Mouse (Mus musculus) stomach, embryonic 16.5 days (tissue): Measurements from ENCODE around the gene Sorbs2. TPM values are rescaled to one million over a fixed set of nuclear protein-coding genes. Genes with fewer than 3 reads are reported as not detected.
"Not testable (repeated sequence)": the region's sequence is repeated elsewhere in the genome, so short reads cannot be mapped to it uniquely, and the experiment has no call there.

Source experiments
- ATAC-seq: fragments of 200-750 bp; cut with Nextera tagmentation; 2 replicates; pipeline ENCODE4 v1.8.0; 2017; ENCODE audit warnings: moderate number of reproducible peaks, moderate TSS enrichment; ENCODE audit not compliant: insufficient read depth, low FRiP score
- H3K27ac ChIP-seq: fragments of 300-500 bp; sonication (generic); 2 replicates; pipeline ENCODE4 v1.5.1; 2014; ENCODE audit warnings: low read length
- H3K27me3 ChIP-seq: fragments of 300-500 bp; sonication (generic); 2 replicates; pipeline ENCODE4 v1.6.1; 2014; ENCODE audit warnings: low read length, control low read depth, mixed read lengths; ENCODE audit not compliant: control insufficient read depth, insufficient read depth
- H3K36me3 ChIP-seq: fragments of 300-500 bp; sonication (generic); 2 replicates; pipeline ENCODE4 v1.6.1; 2014; ENCODE audit warnings: low read length; ENCODE audit not compliant: control insufficient read depth, insufficient read depth
- H3K4me1 ChIP-seq: fragments of 300-500 bp; sonication (generic); 2 replicates; pipeline ENCODE4 v1.6.1; 2014; ENCODE audit warnings: low read length, control low read depth, mixed read lengths; ENCODE audit not compliant: control insufficient read depth, insufficient read depth
- H3K4me2 ChIP-seq: fragments of 300-500 bp; sonication (generic); 2 replicates; pipeline ENCODE4 v1.6.1; 2014; ENCODE audit warnings: low read depth, low read length, mixed read lengths
- H3K4me3 ChIP-seq: fragments of 300-500 bp; sonication (generic); replicated peaks from 2 replicates; pipeline ENCODE4 v1.5.1; 2014; ENCODE audit warnings: mild to moderate bottlenecking, low read length
- H3K9ac ChIP-seq: fragments of 300-500 bp; sonication (generic); 2 replicates; pipeline ENCODE4 v1.6.1; 2014; ENCODE audit warnings: low read length
- H3K9me3 ChIP-seq: fragments of 300-500 bp; sonication (generic); replicated peaks from 2 replicates; pipeline ENCODE4 v1.6.1; 2016; ENCODE audit warnings: low read length, control low read depth; ENCODE audit not compliant: control insufficient read depth
- WGBS: fragments of 180-500 bp; shearing (Covaris S2); extraction: QIAGEN DNeasy Blood & Tissue Kit; methylation state at CpG from one replicate; pipeline ENCODE4 v1.1.7; 2014; 5-methylcytosine and 5-hydroxymethylcytosine counted together
- polyA plus RNA-seq: library from polyadenylated mRNA; unstranded; fragments of >200 nt; fragmentation: Nextera tagmentation; extraction: Ambion mirVana; gene quantifications from 2 replicates; pipeline ENCODE4 v1.2.1, GENCODE M21; 2015

The Sorbs2 gene
- polyA plus RNA-seq, 1 experiment from 2014 or later: 28.3 TPM

DNA sequence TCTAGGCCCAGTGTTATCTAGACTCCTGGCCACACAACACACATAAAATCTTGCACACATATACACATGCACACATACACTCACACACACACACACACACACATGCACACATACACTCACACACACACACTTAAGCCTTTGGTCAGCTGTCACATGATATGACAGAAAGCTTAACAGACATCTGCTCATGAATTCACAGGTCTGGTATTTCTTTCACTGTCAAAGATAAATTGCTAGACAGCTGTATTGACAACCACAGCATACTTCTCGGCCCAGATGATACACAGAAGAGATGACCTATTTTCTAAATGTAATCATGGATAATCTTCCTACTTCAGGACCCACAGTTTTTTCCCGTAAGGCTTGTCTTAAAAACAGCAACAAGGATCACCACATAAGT, 326.3 kb downstream of the Sorbs2 start:
- no peaks in the 10 kb centered on the region for H3K9me3 ChIP-seq
- H3K9ac ChIP-seq: no peak overlapping the region
- no peaks in the 10 kb centered on the region for H3K27me3 ChIP-seq
- H3K4me3 ChIP-seq: no peak overlapping the region
- H3K4me2 ChIP-seq: no peak overlapping the region
- WGBS: 53% methylated on average over 2 of the region's 2 CpGs
- no peaks in the 10 kb centered on the region for H3K4me1 ChIP-seq
- no peak overlapping the region for H3K27ac ChIP-seq
- H3K36me3 ChIP-seq: no peaks in the 10 kb centered on the region
- ATAC-seq: no peak

- ATAC-seq: no peak
- Histone ChIP-seq H3K4me1 (peaks cover 15% of the 10 kb centered on the region), H3K4me2 (no peak overlapping the region), H3K27me3 (no peaks in the 10 kb centered on the region), H3K9me3 (no peaks in the 10 kb centered on the region), H3K36me3 (no peaks in the 10 kb centered on the region), H3K27ac (no peak overlapping the region), H3K4me3 (no peak overlapping the region), H3K9ac (no peak overlapping the region)
- 84% methylated on average over 5 of the region's 5 CpGs for WGBS
Measured at GRCm38 (mm10) chr8:45843306-45843705, 335.7 kb downstream of the Sorbs2 start.

- Histone ChIP-seq H3K4me1 (peaks cover 15% of the 10 kb centered on the region), H3K9ac (no peak overlapping the region), H3K36me3 (no peaks in the 10 kb centered on the region), H3K9me3 (no peaks in the 10 kb centered on the region), H3K27ac (peak overlapping the region; percentile 81), H3K4me2 (no peak overlapping the region), H3K4me3 (no peak overlapping the region), H3K27me3 (no peaks in the 10 kb centered on the region)
- peak; percentile 86 for ATAC-seq
- WGBS: 54% methylated on average over 6 of the region's 6 CpGs
Measured at GRCm38 (mm10) chr8:45844097-45844885, 336.7 kb downstream of the Sorbs2 start.

DNA sequence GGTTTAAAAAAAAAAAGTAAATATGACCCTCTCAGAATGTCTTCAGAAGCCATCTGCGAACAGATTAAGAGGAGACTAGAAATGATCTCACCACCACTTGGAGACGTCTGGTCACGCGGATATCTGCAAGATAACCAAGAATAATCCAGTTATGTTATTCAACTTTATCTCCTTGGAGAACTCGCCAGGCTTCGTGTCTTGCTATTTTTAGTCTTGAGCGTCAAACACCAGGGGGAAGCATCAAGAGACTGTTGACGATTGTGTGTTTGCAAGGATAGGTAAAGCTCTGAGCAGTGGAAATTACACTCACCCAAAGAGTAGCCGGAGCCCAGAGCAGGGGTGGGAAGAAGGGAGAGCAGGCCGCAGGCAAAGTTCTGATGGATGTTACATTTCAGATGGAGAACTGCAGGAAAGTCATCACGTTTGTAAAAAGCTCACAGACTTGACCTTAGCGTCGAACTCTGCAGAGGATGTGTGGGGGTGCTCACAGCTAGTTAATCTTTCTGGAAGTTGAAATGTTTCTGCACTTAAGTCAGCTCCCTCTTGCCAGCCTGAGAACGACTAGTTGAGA, 337.4 kb downstream of the Sorbs2 start:
- peak; percentile 54; the same call in 1 of the 2 replicates for ATAC-seq
- Histone ChIP-seq H3K4me1 (peaks cover 10% of the 10 kb centered on the region), H3K4me3 (no peak overlapping the region), H3K27me3 (no peaks in the 10 kb centered on the region), H3K9me3 (no peaks in the 10 kb centered on the region), H3K9ac (no peak overlapping the region; the same call in 1 of the 2 replicates), H3K27ac (peak overlapping the region; percentile 81), H3K36me3 (no peaks in the 10 kb centered on the region), H3K4me2 (no peak overlapping the region)
- 34% methylated on average over 14 of the region's 14 CpGs for WGBS

DNA sequence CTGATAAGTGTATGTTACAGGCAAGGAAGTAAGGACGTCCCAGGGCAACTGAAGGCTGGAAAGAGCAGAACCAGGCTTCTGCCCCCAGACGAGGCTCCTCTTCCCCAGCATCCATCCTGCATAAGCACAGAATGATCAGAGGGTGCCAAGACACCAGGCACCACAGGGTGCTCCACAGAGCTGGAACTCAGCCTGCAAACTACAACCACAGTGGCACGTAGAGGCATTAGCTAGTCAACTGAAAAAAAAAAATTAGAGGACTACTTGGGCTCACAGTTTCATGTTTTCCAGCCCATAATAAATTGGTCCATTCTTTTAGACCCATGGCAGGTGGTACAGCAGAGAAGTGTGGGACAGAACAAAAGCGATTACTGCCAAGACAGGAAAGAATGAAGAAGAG, 338.3 kb downstream of the Sorbs2 start:
- peaks cover 10% of the 10 kb centered on the region for H3K4me1 ChIP-seq
- H3K4me3 ChIP-seq: no peak overlapping the region
- peak overlapping the region; percentile 81 for H3K27ac ChIP-seq
- WGBS: 79% methylated on average over 4 of the region's 4 CpGs
- no peak for ATAC-seq
- H3K36me3 ChIP-seq: no peaks in the 10 kb centered on the region
- H3K4me2 ChIP-seq: no peak overlapping the region
- no peaks in the 10 kb centered on the region for H3K27me3 ChIP-seq
- no peaks in the 10 kb centered on the region for H3K9me3 ChIP-seq
- no peak overlapping the region for H3K9ac ChIP-seq

DNA sequence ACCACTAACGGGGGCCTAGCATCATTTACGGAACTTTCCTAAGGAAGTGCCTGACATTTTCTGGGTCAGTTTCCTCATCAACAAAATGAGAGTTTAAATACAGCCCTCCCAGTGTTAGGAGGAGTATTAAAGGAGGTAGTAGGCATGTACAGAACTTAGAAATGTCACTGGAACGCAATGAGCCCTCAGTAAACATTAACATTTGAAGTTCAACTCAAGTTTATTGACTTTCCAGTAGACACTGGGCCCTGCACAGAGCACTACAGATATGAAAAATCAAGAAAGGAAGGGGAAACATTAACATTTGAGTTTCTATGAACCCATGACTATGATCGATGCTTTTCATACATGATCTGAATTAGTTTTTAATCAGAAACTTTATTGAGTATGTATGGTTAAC, 347.5 kb downstream of the Sorbs2 start:
- H3K36me3 ChIP-seq: no peaks in the 10 kb centered on the region
- H3K27ac ChIP-seq: no peak overlapping the region; the same call in 1 of the 2 replicates
- H3K27me3 ChIP-seq: no peaks in the 10 kb centered on the region
- 0 out of 2 replicates have a peak, but pooled peaks have one; percentile 39 for ATAC-seq
- 65% methylated on average over 4 of the region's 4 CpGs for whole genome bisulfite sequencing
- H3K9me3 ChIP-seq: no peaks in the 10 kb centered on the region
- no peak overlapping the region for H3K9ac ChIP-seq
- no peak overlapping the region for H3K4me2 ChIP-seq
- peaks cover 15% of the 10 kb centered on the region for H3K4me1 ChIP-seq
- no peak overlapping the region for H3K4me3 ChIP-seq

DNA sequence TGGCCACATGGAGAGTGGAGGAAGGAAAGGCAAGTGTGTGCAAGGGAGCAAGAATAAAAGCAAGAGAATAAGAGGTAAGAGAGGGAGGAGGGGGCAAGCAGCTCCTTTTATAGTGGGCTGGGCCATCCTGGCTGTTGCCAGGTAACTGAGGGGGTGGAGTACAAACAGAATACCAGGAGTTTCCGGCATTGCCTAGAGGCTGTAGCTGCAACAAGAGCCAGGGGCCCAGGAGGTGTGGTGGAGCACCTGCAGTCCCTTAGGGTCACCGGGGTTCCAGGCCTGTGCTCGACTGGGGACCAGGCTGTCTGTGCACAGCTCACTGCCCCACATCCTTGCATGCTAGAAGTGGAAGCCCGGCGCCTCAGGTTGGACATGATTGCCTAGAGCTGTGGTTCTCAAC, 350.1 kb downstream of the Sorbs2 start:
- H3K4me2 ChIP-seq: 0 out of 2 replicates have a peak overlapping the region, but pooled peaks have one; percentile 0
- whole genome bisulfite sequencing: 37% methylated on average over 5 of the region's 5 CpGs
- no peak overlapping the region for H3K4me3 ChIP-seq
- H3K27me3 ChIP-seq: no peaks in the 10 kb centered on the region
- peak; percentile 61 for ATAC-seq
- H3K9ac ChIP-seq: no peak overlapping the region
- peaks cover 15% of the 10 kb centered on the region for H3K4me1 ChIP-seq
- peak overlapping the region; percentile 19; the same call in 1 of the 2 replicates for H3K27ac ChIP-seq
- no peaks in the 10 kb centered on the region for H3K36me3 ChIP-seq
- H3K9me3 ChIP-seq: no peaks in the 10 kb centered on the region

DNA sequence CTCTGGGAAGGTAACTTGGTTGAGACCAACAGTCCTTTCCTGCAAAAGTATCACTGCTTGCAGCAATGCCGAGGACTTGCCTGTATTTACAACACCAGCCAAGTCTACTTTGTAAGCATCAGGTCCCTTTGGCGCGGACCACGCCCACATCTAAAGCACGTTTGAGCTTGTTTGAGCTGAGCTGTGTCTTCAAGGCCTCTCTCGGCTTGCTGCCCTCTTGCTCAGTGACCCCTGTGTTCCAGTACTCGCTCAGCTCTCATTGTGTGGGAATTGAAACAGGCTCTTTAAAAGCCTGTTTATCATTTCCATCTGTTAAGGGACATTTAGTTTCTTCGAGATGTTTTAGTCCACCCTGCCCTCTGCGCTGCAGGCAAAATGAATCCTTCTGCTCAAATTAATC, 350.8 kb downstream of the Sorbs2 start:
- Histone ChIP-seq H3K36me3 (no peaks in the 10 kb centered on the region), H3K4me3 (no peak overlapping the region), H3K27ac (peak overlapping the region; percentile 71), H3K4me2 (0 out of 2 replicates have a peak overlapping the region, but pooled peaks have one; percentile 0), H3K27me3 (no peaks in the 10 kb centered on the region), H3K4me1 (peaks cover 15% of the 10 kb centered on the region), H3K9ac (no peak overlapping the region), H3K9me3 (no peaks in the 10 kb centered on the region)
- WGBS: 18% methylated on average over 9 of the region's 9 CpGs
- ATAC-seq: peak; percentile 58; the same call in 1 of the 2 replicates

DNA sequence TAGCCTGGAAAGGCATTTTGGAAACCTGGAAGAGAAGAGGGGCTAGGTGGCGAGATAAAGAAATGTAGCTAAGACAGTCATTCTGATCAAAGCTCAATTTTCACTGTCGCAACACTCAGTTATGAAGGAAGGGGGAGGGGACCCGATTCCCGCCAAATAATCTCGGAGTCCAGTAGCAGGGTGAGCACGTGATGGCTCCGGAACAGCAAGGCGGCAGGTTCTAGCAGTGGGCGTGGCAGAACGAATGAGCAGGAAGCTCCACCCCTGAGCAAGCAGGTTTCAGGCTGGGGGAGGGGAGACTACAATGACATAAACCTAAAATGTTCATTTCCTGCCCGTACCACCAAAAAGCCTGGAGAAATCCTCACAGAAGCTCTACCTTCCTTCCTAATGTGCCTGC, 364.0 kb downstream of the Sorbs2 start:
- H3K4me2 ChIP-seq: peak overlapping the region; percentile 29; the same call in 1 of the 2 replicates
- 50% methylated on average over 10 of the region's 11 CpGs for WGBS

More for the DNA sequence above, 364.0 kb downstream of the Sorbs2 start:
- ATAC-seq, H3K36me3 ChIP-seq, H3K9me3 ChIP-seq, H3K4me3 ChIP-seq, H3K9ac ChIP-seq, H3K27me3 ChIP-seq: not testable (repeated sequence)
- peak overlapping the region; percentile 66; the same call in 1 of the 2 replicates for H3K27ac ChIP-seq
- H3K4me1 ChIP-seq: peaks cover 20% of the 10 kb centered on the region
